Mouse (Mus musculus) R1 (cell line): ENCODE measurements around the gene Slc6a19.
A peak's percentile ranks its signal among the peaks of the same experiment; 100 is the strongest.
"Not testable (repeated sequence)": the region's sequence is repeated elsewhere in the genome, so short reads cannot be mapped to it uniquely, and the experiment has no call there.

ENCODE experiments used
- DNase-seq: peaks from one replicate; pipeline ENCODE4 v3.0.0-alpha.2; 2018; ENCODE audit warnings: low read depth, low spot score

The Slc6a19 gene

DNA sequence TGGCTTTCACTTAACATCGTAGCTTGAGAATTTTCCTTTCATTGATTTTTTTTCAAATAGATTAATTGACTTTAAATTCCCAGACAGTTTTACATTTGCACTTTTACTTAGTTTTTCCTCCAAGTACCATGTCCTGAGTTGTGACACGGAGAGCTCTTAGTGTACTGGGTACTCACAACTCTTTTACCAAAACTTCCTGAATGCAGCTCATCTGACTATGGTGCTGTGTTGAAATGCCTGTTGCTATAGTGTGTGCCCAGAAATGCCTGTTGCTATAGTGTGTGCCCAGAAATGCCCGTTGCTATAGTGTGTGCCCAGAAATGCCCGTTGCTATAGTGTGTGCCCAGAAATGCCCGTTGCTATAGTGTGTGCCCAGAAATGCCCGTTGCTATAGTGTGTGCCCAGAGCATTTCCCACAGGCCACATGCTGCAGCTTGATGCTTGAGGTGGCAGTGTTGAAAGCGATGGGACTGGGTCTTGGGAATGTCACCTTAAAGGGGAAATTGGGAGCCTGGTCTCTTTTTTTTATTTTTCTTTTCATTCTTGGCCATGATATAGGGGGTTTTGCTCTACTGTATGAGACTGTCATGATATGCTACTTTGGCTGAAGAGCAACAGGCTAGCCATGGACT, at the start of gene Slc6a19:
Slc6a19 (minus strand) TSS at position 172 of the 632 bp plus-strand sequence.
- DNase-seq = no peak

DNA sequence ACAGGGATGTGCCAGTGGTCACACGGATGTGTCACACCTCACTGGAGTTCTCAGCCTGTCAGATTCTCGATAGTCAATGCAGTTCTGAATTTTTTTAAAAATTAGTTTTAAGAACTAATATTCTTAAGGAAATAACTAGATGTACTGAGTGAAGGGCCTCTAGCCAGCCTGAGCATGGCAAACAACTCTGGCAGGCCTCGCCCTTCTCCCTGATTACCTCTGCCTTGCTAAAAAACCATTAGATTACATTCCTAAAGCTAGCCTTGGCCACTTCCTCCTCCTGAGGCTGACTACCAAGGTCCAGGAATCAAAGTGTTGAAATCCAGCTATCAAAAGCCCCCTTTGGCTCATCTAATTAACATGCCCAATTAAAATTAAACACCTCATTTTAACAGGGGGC, 46.6 kb upstream of the Slc6a19 start:
- DNase-seq = no peak

DNA sequence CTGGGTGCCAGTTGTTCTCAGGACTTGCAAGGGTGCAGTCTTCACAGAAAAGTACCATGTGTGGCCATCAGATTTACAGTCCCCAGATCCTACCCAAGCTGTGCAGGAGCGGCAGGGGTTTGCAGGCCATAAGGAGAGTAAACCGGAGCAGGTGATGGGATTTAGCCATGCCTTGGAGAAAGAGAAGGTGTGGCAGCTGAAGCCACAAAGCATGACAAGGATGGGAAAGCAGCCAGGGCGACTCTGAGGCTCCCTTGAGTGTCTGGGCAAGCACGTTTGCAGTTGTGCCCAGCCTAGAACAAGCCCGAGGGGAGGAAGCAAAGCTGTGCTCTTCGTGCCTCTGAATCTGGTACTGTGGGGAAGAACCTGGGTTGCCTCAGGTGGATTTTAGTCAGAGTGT, 45.8 kb upstream of the Slc6a19 start:
- DNase-seq = no peak

DNA sequence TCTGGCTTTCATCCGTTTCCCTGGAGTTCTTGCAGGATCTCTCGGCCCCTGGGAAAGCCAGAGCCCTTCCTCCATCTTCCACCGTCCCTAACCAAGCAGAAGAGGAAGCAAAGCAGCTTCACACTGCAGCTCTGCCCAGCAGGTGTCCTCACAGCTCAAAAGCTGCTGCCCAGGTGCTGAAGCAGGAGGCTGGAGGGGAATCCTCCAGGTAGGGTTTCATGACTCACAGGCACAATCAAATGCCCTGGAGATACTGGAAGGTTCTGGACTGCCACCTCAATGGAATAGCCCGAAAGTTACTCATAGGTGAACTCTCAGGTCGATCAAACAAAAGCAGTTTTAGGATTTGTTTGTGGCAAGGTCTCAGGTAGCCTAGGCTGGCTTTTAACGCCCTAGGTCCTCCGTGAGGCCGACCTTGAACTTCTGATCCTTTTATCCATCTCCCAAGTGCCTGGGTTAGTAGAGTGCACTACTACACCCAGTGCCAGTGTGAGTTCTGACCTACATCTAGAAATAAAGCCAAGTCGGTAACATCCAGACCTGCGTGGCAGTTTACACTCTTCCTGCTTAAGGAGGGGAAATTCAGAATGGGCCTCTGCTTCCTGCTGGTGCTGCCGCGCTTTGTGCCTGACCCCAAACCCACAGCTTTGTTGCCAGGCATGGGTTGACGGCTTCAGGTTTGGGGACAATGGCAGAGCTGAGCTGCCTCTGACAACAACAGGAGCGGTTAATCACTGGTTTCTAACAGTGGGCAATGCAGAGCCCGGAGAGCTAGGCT, 44.2 kb upstream of the Slc6a19 start:
- DNase-seq = peak; percentile 62

DNA sequence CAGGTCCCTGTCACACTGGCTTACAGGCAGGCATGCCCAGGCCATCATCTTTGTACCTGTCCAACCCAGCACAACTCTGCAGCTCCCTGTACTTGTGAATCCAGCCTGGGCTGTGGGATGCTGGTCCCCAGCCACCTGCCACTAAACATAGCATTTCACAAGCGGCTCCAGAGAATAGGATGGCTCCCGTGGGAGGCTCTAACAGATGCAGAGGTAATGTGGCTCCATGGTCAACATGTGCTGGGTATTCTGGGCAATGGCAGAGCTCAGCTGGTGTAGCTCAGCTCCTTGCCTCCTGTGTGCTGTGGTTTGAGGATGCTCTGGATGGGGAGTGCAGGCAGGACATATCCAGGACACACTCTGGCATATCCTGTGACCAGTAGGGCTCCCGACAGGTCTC, 39.0 kb upstream of the Slc6a19 start:
- DNase-seq = no peak

DNA sequence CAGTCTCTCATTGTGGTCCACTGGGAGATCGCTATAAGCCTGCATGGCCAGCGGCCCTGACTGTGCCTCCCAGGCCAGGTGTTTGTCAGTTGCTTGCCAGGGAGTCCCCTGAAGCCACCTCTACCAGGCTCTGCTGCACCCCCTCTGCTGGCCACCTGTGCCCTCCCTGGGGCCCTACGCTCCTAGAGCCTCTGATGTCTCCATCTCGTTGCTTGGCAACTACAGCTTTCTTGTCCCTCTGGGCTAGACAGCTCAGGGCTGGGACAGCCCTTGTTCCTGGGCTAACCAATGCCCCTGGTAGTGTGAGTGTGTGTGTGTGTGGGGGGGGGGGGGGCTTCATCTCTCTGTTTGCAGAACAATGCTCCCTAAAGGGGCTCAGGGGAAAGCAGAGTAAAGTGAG, 38.3 kb upstream of the Slc6a19 start:
- DNase-seq = no peak

DNA sequence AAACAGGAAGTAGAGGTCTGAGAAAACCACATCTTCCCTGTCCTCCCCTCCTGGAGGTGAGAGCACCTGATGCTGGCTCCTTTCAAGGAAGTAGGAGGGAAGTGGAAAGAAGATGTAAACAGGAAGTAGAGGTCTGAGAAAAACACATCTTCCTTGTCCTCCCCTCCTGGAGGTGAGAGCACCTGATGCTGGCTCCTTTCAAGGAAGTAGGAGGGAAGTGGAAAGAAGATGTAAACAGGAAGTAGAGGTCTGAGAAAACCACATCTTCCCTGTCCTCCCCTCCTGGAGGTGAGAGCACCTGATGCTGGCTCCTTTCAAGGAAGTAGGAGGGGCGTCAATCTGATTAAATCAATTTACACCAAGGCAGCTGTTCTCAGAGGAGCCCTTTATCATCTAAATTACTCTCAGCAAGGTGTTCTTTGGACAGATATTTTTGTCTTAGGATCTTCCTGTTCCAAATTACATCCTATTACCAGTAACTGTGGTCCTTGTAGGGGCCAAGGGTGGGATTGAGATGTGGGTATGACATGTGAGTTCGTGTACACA, 35.8 kb upstream of the Slc6a19 start:
- DNase-seq = not testable (repeated sequence)

DNA sequence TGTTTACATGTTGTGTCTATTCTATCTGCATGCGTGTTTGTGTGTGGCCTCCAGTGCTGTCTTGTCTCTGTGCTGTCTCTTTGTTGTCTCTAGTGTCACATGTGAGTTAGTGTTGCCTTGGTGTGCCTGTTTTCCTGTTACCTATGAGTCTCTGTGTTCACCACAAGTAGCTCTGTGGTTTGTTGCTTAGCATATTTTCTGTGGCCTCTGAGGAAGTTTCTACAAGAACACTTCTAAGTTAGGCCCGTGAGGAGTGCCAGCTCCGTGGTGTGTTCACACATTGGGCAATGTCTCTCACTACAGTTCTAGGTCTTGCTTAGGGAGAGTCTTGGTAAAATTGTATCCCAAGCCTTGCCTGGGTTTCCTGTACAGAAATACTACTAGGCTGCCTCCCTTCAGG, 32.3 kb upstream of the Slc6a19 start:
- DNase-seq = no peak

DNA sequence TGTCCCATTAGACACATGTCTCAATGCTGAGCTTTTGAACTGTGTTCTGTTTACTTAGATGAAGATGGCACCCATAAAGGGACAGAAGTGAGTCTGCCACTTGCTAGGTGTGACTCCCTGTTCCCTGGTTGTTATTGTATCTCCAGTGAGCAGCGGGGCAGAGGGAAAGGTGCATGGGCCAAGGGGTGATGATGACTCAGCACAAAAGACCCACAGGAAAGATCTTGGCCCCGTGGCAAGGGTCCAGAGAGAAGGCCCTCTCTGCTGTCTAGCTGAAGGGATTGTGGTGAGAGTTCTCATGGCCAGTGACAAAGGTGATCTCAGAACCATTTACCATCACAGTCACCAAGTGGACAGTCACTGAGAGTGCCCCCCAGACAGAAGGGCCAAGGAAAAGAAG, 31.3 kb upstream of the Slc6a19 start:
- no peak for DNase-seq

DNA sequence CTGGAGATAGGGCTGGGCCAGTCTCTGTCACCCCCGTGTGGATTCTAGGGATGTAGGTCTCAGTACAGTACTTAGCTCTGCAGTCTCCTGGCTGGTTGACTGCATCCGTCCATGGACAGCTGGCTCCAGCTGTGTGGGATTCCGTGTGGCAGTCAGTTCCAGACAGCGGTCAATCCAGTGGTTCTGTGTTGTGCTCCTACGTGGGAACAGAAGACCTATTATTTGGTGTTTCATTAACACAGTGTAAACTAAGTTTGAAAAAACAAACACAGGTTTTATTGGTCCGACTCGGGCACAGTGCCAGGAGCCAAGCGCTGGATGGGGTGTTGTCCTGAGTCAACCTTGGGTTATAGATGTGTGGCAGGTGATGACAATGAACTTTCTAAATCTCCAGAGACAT, 30.6 kb upstream of the Slc6a19 start:
- no peak for DNase-seq

DNA sequence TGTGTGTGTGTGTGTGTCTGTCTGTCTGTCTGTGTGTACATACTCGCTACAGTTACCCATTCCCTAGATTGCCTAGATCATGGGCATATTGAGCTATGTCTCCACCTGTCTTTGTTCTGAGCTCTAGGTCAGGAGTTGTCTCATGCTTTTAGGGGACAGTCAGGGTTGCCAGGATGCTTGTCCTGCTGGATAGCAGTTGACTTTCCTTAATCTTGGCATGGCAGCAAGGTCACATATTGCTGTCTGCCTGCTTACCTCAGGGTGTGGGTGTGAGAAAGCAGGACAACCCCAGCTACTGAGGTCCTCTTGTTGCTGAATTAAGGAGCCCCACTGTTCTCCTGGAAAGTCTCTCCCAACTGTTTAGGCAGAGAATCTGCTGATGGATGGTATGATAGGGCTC, 29.7 kb upstream of the Slc6a19 start:
- DNase-seq = no peak

DNA sequence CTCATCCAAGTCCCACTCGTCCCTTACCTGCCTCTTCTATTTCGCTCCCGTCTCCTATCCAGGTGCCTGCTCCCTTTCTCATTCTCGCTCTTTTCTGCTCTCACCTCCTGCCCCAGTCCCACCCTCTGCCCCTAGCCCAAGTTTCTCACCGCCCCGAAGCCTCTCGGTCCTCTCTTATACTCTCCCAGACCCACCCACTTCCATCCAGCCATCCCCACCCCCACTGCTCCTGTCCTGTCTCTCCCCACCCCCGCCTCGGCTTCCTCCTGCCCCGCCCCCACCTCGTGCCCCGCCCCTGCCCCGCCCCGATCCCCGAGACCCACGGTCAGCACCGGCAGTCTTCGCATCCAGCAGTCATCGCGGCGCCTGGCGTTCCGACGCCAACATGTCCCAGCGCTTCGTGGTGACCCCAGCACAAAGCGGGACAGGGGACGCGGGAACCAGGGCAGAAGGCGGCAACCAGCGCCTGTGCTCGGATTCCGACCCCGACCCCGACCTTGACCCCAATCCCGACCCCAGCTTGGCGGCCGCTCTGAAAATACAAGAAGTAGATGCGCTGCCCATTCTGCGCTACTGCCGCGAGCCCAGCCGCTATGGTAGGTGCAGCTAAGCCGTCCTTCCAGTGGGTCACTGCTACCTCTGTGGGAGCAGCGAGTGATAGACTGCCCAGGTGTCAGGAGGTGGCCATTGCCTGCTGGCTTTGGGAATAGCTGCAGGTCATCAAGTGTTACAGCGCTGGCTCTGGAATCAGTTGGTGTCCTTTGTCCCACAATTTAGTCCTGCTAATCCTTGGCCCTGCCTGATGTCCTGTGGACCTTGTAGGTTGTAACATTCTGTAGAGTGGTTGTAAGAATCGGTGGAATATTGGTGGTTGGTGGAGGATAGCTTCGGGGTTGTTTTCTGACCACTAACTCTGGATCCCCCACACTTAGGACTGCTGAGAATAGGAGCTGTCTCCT, 28.4 kb upstream of the Slc6a19 start, which contains the start of gene Slc12a7:
Slc12a7 (plus strand) TSS at position 353 of the 959 bp plus-strand sequence.
- peak; percentile 81 for DNase-seq

DNA sequence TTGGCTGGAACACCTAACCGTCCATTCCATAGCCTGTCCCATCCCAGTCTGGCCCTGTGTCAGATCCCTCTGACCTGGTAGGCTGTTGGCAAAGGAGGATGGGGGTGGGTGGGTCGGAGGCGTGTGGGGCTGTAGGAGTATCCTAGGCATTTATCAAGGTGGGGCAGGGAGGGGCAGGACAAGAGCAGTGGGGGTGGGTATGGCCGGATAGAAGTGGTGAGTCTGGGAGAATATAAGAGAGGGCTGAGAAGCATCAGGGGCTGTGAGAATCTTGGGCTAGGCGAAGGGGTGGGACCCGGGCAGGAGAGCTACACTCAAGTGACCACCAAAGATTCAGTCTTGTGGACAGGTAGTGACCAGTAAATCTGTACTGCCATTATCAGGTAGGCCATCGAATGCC, 27.6 kb upstream of the Slc6a19 start:
- DNase-seq = peak; percentile 67

DNA sequence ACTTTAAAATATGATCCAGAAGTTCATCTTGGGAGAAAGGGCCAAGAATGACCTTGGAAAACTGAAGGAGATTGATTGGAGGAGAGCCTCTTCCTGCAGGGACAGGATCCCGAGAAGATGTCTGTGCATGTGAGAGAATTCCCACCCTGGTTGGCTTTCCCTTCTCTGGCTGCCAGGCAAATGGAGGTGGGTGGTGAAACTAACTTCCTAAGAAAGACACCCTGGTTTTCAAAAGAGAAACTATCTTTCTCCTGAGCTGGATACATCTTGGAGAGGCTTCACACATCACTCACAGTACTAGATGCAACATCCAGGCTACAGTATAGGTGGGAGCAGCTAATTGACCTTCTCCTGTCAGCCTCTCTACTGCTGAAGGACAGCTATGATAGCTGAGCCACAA, 26.2 kb upstream of the Slc6a19 start:
- DNase-seq = no peak

DNA sequence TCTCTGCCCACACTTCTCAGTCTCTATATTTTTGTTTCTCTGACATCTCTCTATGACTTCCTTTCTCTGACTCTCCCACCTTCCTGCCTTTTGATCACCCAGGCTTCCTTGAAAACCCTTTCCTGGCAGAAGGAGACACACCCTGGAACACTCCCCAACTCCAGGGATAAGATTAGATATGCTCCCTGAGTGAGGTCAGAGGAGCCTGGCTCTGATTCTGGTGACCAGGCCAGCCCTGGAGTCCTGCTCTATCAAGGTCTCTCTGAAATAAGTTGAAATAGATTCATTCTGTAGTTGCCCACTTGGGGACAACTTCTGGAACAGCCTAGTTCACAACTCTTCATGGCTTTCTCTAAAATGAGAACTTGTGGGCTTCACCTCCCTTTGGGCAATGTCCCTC, 24.0 kb upstream of the Slc6a19 start:
- no peak for DNase-seq

DNA sequence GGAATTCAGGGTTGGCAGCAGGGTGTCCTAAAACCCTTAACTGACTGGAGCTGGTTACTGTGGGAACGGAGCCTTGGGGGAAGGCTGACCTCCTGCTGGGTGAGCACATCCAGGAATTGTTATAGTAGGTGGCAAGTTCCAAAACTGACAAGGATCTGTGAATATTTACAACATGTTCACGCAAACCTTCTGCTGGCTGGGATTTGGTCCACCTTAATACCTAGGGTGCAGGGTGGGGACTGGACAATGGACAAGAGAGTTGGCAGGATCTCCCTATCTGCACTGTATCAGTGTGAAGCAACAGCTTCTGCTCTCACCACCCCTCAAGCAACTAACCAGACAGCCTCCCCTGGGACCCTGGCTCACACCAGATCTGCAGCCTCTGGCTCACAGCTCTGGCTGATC, 23.0 kb upstream of the Slc6a19 start:
- peak; percentile 33 for DNase-seq

DNA sequence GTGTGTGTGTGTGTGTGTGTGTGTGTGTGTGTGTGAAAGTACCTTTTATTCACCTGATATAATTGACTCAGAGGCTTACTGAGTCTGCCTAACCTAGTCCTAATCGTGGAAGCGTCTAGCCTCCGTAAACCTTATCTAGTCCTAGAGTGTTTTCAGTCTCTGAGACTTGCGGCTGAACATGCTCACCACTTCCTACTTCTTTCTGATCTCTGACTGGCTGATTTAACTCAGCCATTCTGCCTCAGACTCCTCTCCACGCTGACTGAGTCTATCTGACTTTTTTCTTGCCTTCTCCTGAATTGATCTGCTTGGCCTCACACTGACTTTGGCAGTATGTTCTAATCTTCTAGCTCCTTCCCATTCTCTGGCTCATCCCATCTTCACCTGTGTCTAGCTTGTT, 20.6 kb upstream of the Slc6a19 start:
- no peak for DNase-seq

DNA sequence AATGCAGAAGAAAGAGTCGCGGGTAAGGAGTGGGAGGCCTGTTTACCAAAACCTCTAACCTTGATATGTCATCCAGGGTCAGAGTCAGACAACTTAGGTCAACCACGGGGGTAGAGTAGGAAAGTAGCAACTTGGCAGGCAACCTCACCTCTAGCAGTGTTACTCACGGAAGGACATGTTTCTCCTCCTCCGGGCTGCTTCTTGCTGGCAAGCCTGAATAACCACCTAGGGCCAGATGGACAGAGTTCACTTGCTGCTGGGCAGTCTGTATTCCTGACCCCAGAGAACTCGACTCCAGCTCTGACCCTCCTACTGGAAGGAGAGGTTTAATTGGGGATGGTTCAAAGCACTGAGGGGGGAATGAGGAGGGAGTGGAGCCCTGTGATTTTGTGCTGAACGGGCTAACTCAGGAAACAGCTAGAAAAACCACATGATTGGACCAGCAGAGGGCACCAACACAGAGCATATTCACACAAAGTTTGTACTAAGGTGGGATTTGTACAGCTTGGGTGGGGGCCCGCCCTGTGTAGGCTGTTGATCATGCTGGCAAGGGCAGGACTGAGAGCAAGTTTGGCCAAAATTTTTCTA, 18.5 kb upstream of the Slc6a19 start:
- peak; percentile 75 for DNase-seq

DNA sequence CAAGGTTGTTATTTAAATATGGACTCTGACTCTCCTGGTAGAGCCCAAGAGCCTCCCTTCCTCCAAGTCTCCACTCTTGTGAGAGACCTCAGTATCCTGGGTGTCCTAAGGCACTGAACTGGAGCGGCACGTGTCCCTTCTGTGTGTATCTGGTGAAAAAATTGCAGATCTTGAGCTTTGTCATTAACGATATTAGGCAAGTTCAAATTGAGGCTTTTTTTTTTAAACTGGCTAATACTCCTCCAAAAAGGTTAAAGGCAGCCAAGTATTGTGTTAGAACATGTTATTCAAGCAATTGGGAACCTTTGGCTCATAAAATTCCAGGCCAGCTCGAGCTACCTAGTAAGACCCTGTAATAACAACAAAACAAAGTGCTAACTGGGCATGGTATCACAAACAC, 15.6 kb upstream of the Slc6a19 start:
- no peak for DNase-seq

DNA sequence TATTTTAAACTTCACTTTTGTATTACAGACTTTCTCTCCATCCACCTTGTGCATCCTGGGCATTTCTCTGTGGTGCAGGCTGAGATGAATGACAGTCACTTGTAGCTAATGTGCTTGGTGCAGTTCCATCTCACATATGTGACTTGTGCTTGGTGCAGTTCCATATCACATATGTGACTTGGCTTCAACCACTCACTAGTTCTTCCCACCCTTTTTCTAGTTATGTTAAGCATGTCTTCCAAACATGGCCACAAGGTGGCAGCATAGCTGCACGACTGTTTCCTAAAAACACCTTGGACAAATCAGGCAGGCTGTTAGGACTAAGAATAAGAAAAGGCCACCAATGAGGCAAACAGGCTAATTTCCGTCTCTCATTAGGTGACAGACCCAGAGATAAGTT, 13.6 kb upstream of the Slc6a19 start:
- DNase-seq = peak; percentile 85

DNA sequence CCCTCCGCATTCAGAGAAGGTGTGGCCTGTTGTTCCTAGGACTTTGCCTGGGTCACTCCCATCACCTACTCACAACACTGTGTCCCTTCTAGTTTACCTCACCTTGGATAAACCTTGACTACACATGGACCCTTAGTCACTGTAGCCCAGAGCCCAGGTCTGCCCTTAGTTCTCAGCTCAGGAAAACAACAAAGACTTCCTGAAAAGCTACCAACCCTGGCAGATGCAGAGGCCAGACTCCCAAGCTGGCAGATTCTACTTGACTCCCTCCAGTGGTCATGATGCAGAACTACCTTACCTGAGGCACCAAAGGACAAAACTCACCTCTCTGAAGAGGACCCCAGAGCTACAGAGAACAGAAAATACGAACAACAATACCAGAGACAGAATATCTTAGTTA, 9.4 kb upstream of the Slc6a19 start:
- DNase-seq = peak; percentile 39

DNA sequence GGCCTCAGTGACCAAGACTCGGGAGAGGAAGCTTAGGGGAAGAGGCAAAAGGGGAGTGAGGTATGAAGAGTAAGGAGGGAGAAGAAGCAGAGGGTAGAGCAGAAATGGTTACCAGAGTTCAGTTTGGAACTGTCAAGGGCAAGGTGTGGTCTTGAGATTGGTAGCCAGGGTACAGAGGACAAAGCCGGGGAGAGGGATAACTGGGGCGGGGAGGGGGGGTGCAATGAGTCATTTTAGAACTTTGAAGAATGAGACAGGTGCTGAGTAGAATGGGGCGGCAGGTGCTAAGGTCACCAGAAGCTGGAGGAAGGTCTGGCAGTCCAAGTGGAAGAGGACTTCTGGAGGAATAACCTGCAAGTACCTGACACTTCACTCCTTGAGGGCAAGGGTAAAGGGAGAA, 8.5 kb upstream of the Slc6a19 start:
- DNase-seq = no peak
